Mouse (Mus musculus) leukemia stem cell, adult 10-12 weeks (primary cell): ENCODE data around the gene Olfr1426. TPM values are rescaled to one million over a fixed set of nuclear protein-coding genes. Genes with fewer than 3 reads are reported as not detected.

Experiments
- polyA plus RNA-seq: library from polyadenylated mRNA; stranded (reverse); fragments of >175 nt; gene quantifications from 2 replicates; pipeline ENCODE4 v1.2.3, GENCODE M21; 2012; ENCODE audit warnings: low replicate concordance

Gene Olfr1426
- polyA plus RNA-seq: not detected in 2 replicates

GRCm38 (mm10) chr19:12091913-12092312 is at the start of gene Olfr1426:
Olfr1426 (minus strand) TSS chr19:12092013.

GRCm38 (mm10) chr19:12123103-12123502 is 31.3 kb upstream of the Olfr1426 start, which contains the start of gene Olfr76:
Olfr76 (minus strand) TSS chr19:12123203.

DNA sequence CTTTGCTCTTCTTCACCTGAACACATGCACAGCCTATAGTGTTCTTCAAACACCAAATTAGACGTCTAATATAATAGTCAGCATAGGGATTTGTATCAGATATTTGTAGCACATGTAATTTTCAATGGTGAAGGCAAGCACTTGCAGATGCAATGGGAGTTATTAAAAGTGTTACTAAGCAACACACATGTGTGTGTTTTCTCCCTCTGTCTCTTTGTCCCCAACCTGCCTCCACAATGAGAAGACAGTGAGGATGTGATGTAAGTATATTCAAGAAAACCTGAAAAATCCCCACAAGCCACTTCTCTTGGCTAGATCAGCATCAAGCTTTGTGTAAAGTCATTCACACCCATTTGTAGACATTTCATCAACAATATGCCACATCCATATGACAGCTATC is 24.0 kb upstream of the Olfr1426 start, which contains the start of gene Olfr1428:
Gene Olfr1428, minus strand, starts transcription at position 101 of the 400 bp plus-strand sequence.

GRCm38 (mm10) chr19:12103234-12103633 is 11.4 kb upstream of the Olfr1426 start, which contains the start of gene Olfr1427:
Olfr1427 (minus strand) TSS chr19:12103334.

GRCm38 (mm10) chr19:12077631-12078030 is 14.2 kb downstream of the Olfr1426 start, which contains the start of gene Olfr1425:
Olfr1425 (minus strand) TSS chr19:12077731.

GRCm38 (mm10) chr19:12062582-12062981 is 29.2 kb downstream of the Olfr1426 start, which contains the start of gene Olfr1424:
Olfr1424 (minus strand) TSS chr19:12062682.

DNA sequence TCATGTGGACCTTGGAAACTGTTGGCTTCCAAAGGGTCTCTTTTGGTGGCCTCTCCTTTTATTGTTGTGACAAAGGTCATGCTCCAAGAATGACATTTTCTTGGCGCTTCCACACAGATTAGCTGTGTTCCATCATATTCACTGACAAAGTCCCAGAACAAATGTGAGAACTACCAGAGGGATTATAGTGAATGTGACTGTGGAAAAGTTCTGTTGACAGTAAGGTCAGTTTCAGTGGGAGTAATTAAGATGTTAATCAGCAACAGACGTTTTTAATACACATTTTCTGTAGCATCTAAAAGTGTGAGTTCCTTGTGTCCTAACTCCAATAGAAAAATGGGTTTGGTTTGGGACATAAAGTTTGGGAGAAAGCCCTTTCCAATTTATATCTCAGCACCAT is 50.6 kb downstream of the Olfr1426 start, which contains the start of gene Olfr1423:
Gene Olfr1423, minus strand, starts transcription at position 101 of the 400 bp plus-strand sequence.

Other genes starting within 250 kb of the Olfr1426 start
- not detected in 2 replicates for gene Olfr1418, start 230.9 kb downstream of the Olfr1426 start, polyA plus RNA-seq
- not detected in 2 replicates for gene Olfr1419, start 216.9 kb downstream of the Olfr1426 start, polyA plus RNA-seq
- gene Olfr1420, start 205.4 kb downstream of the Olfr1426 start, polyA plus RNA-seq: not detected in 2 replicates
- gene Patl1, start 179.6 kb downstream of the Olfr1426 start, polyA plus RNA-seq: 7.4 and 15.6 TPM in 2 replicates
- 5.8 and 7.0 TPM in 2 replicates for gene Osbp, start 126.1 kb downstream of the Olfr1426 start, polyA plus RNA-seq
- gene Olfr1423, start 50.7 kb downstream of the Olfr1426 start, polyA plus RNA-seq: 0.05 TPM in 1 of 2 replicates, not detected in the other
- not detected in 2 replicates for gene Olfr1424, start 29.3 kb downstream of the Olfr1426 start, polyA plus RNA-seq
- 0.08 TPM in 1 of 2 replicates, not detected in the other for gene Olfr1425, start 14.3 kb downstream of the Olfr1426 start, polyA plus RNA-seq
- not detected in 2 replicates for gene Olfr1427, start 11.3 kb upstream of the Olfr1426 start, polyA plus RNA-seq
- gene Olfr1428, start 23.9 kb upstream of the Olfr1426 start, polyA plus RNA-seq: not detected in 2 replicates
- gene Olfr76, start 31.2 kb upstream of the Olfr1426 start, polyA plus RNA-seq: not detected in 2 replicates
- not detected in 2 replicates for gene Olfr1555-ps1, start 78.1 kb upstream of the Olfr1426 start, polyA plus RNA-seq
- gene Olfr1431, start 108.6 kb upstream of the Olfr1426 start, polyA plus RNA-seq: 0.19 TPM in 1 of 2 replicates, not detected in the other
- gene Olfr1432, start 140.6 kb upstream of the Olfr1426 start, polyA plus RNA-seq: not detected in 2 replicates
- gene Olfr262, start 149.6 kb upstream of the Olfr1426 start, polyA plus RNA-seq: not detected in 2 replicates
- gene Olfr235, start 169.0 kb upstream of the Olfr1426 start, polyA plus RNA-seq: 0.17 TPM in 1 of 2 replicates, not detected in the other
- gene Olfr1434, start 187.8 kb upstream of the Olfr1426 start, polyA plus RNA-seq: not detected in 2 replicates
- not detected in 2 replicates for gene Olfr1436, start 207.1 kb upstream of the Olfr1426 start, polyA plus RNA-seq
- gene Olfr1437, start 233.1 kb upstream of the Olfr1426 start, polyA plus RNA-seq: not detected in 2 replicates
- gene Olfr1438-ps1, start 243.9 kb upstream of the Olfr1426 start, polyA plus RNA-seq: not detected in 2 replicates